Mouse (Mus musculus) activated CD4-positive, CD25-positive, alpha-beta regulatory T cell, adult 4 months (primary cell): Measurements from ENCODE around the gene Gcm2. TPM values are rescaled to one million over a fixed set of nuclear protein-coding genes. Genes with fewer than 3 reads are reported as not detected.

Experiments used
- ATAC-seq: one replicate; pipeline ENCODE4 v1.8.0; 2017
- polyA plus RNA-seq, 2 experiments: library from polyadenylated mRNA; unstranded; fragments of 100-300 nt; shearing (Covaris generic); gene quantifications; one replicate each; pipeline ENCODE4 v1.2.1; 2017

Gene Gcm2
- polyA plus RNA-seq, 2 experiments from 2014 or later = 0.38 TPM; not detected in 1

GRCm38 (mm10) chr13:41079421-41079780, 31.4 kb downstream of the Gcm2 start, which contains the start of gene Mak:
Gene Mak, minus strand, starts transcription at chr13:41079706.
- ATAC-seq = no peak

DNA sequence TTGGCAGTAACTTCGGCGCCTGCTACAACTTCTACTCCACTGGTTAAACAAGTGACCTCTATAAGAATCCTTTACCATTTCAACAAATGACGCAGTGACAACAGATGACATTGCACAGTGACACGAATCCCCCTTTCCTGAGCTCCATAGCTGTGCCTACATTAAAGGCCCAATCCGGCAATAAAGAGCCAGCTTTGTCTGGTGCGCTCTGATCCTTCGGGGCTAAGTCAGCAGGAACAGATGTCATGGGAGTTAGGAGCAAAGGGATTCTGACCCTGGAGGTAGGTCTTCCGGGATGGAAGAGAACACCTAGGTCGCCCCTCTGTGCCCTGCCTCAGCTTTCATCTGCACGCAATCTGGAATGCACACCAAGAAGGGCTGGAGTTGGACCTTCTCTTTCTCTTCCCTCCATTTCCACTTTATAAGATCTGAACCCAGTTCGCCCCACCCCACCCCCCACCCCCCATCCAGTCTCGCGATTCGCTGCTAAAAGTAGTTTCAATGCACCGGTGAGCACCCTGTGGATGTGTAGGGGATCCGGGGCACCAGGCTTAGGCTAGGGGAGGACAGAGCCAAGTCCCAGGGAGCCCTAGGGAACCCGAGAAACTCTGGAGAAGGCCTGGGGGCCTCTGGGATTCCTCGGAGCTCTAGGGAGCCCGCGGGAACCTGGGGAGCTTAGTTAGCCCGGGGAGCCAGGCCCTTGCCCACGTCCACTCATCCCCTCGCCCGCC, 32.0 kb downstream of the Gcm2 start:
- no peak for ATAC-seq

DNA sequence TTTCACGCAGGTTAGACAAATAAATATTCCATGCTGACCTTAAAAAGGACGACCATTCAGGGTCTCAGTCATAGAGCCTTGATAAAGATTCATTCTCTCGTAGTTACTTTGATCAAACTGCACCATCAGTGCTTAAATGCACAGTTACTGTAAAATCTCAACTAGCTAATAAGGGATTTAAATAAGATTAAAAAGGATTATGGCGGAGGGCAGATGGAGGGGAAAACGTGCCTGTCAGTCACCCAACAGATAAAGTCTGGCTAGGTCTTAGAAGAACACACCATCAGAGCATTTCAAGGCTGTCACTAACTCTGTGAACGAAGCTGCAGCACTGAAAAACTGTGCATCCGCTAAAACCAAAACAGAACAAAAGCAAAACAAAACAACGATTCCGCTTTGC, 32.9 kb downstream of the Gcm2 start:
- no peak for ATAC-seq

DNA sequence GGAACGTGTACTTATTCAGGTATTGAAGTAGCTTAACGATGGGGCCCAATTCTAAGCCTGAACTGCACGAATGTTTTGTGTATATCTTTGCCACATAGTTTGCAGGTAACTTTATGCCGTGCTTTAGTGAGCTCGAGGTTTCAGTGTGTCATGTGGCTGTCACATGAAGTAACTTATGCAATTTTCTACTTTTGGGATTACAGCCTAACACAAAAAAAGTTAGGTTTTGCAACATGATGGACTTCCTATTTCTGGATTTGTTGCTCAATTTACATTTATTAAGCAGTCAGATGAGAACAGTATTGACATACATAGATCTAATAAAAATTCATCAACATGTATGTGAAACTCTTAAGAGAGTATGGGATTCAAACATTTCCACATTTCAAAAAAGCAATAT, 37.0 kb downstream of the Gcm2 start:
- ATAC-seq = no peak

- no peak for ATAC-seq
These were observed 39.2 kb downstream of the Gcm2 start for GRCm38 (mm10) chr13:41071617-41072016.

- no peak for ATAC-seq
These were observed 43.2 kb downstream of the Gcm2 start for GRCm38 (mm10) chr13:41067618-41068017.

- no peak for ATAC-seq
These were observed 58.9 kb downstream of the Gcm2 start for GRCm38 (mm10) chr13:41051965-41052364.

Other genes with a start within 250 kb of the Gcm2 start
- 10 to 100 TPM; 70.4 to 94.2 TPM for gene Pak1ip1, start 110.0 kb downstream of the Gcm2 start, polyA plus RNA-seq
- gene Tmem14c, start 94.7 kb downstream of the Gcm2 start, polyA plus RNA-seq = 100 to 1,000 TPM; 173 to 200 TPM
- gene Mak, start 31.3 kb downstream of the Gcm2 start, polyA plus RNA-seq = under 1 TPM in 1 of 2 experiments, not detected in 1; 0.12 TPM
- under 1 TPM in 1 of 2 experiments, not detected in 1; 0.33 TPM for gene Sycp2l, start 3.3 kb upstream of the Gcm2 start, polyA plus RNA-seq
- not detected for gene Elovl2, start 109.4 kb upstream of the Gcm2 start, polyA plus RNA-seq
- 1 to 10 TPM; 3.7 to 3.8 TPM for gene Smim13, start 138.8 kb upstream of the Gcm2 start, polyA plus RNA-seq
- not detected for gene Gm17364, start 162.9 kb upstream of the Gcm2 start, polyA plus RNA-seq